Mouse (Mus musculus): ENCODE results near the gene Tnfrsf18.

DNA sequence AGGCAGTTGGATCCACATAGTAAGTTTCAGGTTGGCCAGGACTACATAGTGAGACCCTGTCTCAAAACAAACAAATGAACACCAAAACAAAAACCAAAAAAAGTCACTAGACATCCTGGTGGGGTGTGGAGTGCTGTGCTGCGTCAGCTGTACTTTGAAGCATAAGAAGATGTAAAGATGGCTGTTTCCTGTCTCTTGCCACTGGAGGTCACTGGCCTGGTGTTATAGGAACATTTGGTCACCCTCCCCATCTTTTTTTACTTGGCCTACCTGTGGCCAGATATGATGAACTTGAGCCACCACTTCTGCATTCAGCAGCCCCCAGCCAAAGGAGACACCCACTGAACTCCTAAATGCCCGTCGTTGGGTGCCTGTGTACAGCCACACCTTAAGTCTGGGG, 4.6 kb upstream of the Tnfrsf18 start:
- TF ChIP-seq CTCF (IDR thresholded peaks at IDR 0.05; ENCODE audit: extremely low read depth, insufficient read depth, low read length) (no peak), POLR2A (IDR thresholded peaks at IDR 0.05; ENCODE audit: extremely low read depth, insufficient read depth, low read length) (no peak)

All from cortical plate, adult 2 months (tissue).